Mouse (Mus musculus): ENCODE results near the gene Btbd35f19. TPM values are rescaled to one million over a fixed set of nuclear protein-coding genes. Genes with fewer than 3 reads are reported as not detected.
"Not testable (repeated sequence)": the region's sequence is repeated elsewhere in the genome, so short reads cannot be mapped to it uniquely, and the experiment has no call there.

Gene Btbd35f19
- not detected in 2 replicates for polyA plus RNA-seq (2015; fragmentation: Nextera tagmentation; extraction: Ambion mirVana)

GRCm38 (mm10) chrX:31383818-31384217, at the start of gene Btbd35f19:
Btbd35f19 (minus strand) TSS chrX:31383918.
- H3K4me1 ChIP-seq; H3K9me3 ChIP-seq; ATAC-seq (replicated peaks); H3K4me2 ChIP-seq (replicated peaks); H3K27me3 ChIP-seq; H3K9ac ChIP-seq (replicated peaks); H3K27ac ChIP-seq (replicated peaks); H3K4me3 ChIP-seq; H3K36me3 ChIP-seq: not testable (repeated sequence)
- WGBS = no CpG with 5 or more reads among the region's 4 CpGs

GRCm38 (mm10) chrX:31341924-31342323, 41.8 kb downstream of the Btbd35f19 start:
- not testable (repeated sequence) for H3K4me1 ChIP-seq; H3K9ac ChIP-seq (replicated peaks); H3K4me2 ChIP-seq (replicated peaks); H3K27me3 ChIP-seq; H3K4me3 ChIP-seq; H3K36me3 ChIP-seq; H3K27ac ChIP-seq (replicated peaks); H3K9me3 ChIP-seq; ATAC-seq (replicated peaks)
- WGBS = 68% methylated on average over 4 of the region's 4 CpGs

GRCm38 (mm10) chrX:31336154-31336553, 47.6 kb downstream of the Btbd35f19 start, which contains the start of gene Btbd35f26:
Btbd35f26 (plus strand) TSS chrX:31336454.
- H3K4me3 ChIP-seq; H3K4me2 ChIP-seq (replicated peaks); H3K9me3 ChIP-seq; H3K27ac ChIP-seq (replicated peaks); H3K36me3 ChIP-seq; H3K27me3 ChIP-seq; H3K9ac ChIP-seq (replicated peaks); ATAC-seq (replicated peaks); H3K4me1 ChIP-seq: not testable (repeated sequence)
- no CpG with 5 or more reads among the region's 4 CpGs for WGBS

Other genes starting within 250 kb of the Btbd35f19 start
- gene Spin2f, start 130.0 kb downstream of the Btbd35f19 start, polyA plus RNA-seq (2015; fragmentation: Nextera tagmentation; extraction: Ambion mirVana) = not detected in 2 replicates
- not detected in 2 replicates for gene Btbd35f26, start 47.5 kb downstream of the Btbd35f19 start, polyA plus RNA-seq (2015; fragmentation: Nextera tagmentation; extraction: Ambion mirVana)
- not detected in 2 replicates for gene Gm21883, start 190.4 kb upstream of the Btbd35f19 start, polyA plus RNA-seq (2015; fragmentation: Nextera tagmentation; extraction: Ambion mirVana)
- gene Spin2e, start 235.0 kb upstream of the Btbd35f19 start, polyA plus RNA-seq (2015; fragmentation: Nextera tagmentation; extraction: Ambion mirVana) = not detected in 2 replicates

Data from forebrain, embryonic 15.5 days (tissue).